Mouse (Mus musculus) heart, adult 8-10 months (tissue): ENCODE results near the gene Prl2c2. TPM values are rescaled to one million over a fixed set of nuclear protein-coding genes. Genes with fewer than 3 reads are reported as not detected.
"Not testable (repeated sequence)": the region's sequence is repeated elsewhere in the genome, so short reads cannot be mapped to it uniquely, and the experiment has no call there.

ENCODE experiments used
- DNase-seq: peaks from one replicate; pipeline ENCODE4 v3.0.0; 2022; ENCODE audit warnings: low spot score
- total RNA-seq, 4 experiments: library from RNA; stranded (reverse); gene quantifications; 2 replicates each; pipeline ENCODE4 v1.2.4; 2022

The Prl2c2 gene
- not detected for total RNA-seq

GRCm38 (mm10) chr13:13005283-13005682 lies at the start of gene Prl2c2:
TSS of gene Prl2c2 (minus strand) at chr13:13005383.
- not testable (repeated sequence) for DNase-seq

GRCm38 (mm10) chr13:13025872-13026271 lies 20.7 kb upstream of the Prl2c2 start:
- DNase-seq = not testable (repeated sequence)

- not testable (repeated sequence) for DNase-seq
Observed at GRCm38 (mm10) chr13:13013993-13014549, 8.9 kb upstream of the Prl2c2 start.

Other genes starting within 250 kb of the Prl2c2 start
- not detected for gene Prl2c3, start 205.3 kb downstream of the Prl2c2 start, total RNA-seq
- not detected for gene Prl2c5, start 177.3 kb upstream of the Prl2c2 start, total RNA-seq